Mouse (Mus musculus): Measurements from ENCODE around the gene Ciz1.

Ciz1 gene

GRCm38 (mm10) chr2:32352151-32353006 lies at the start of gene Ciz1:
TSS of gene Ciz1 (plus strand) at chr2:32352327.
- DNase-seq (ENCODE audit: low read depth), result no peak

GRCm38 (mm10) chr2:32302952-32303351 lies 49.2 kb upstream of the Ciz1 start:
- no peak for DNase-seq (ENCODE audit: low read depth)

GRCm38 (mm10) chr2:32304145-32304832 lies 47.8 kb upstream of the Ciz1 start:
- DNase-seq (ENCODE audit: low read depth), result no peak

- no peak for DNase-seq (ENCODE audit: low read depth)
Observed at GRCm38 (mm10) chr2:32305668-32306067, 46.5 kb upstream of the Ciz1 start.

GRCm38 (mm10) chr2:32306176-32306575 lies 46.0 kb upstream of the Ciz1 start:
- no peak for DNase-seq (ENCODE audit: low read depth)

GRCm38 (mm10) chr2:32307247-32307798 lies 44.8 kb upstream of the Ciz1 start:
- DNase-seq (ENCODE audit: low read depth), result no peak

- no peak for DNase-seq (ENCODE audit: low read depth)
Observed at GRCm38 (mm10) chr2:32307941-32308760, 44.0 kb upstream of the Ciz1 start.

GRCm38 (mm10) chr2:32308870-32309568 lies 43.1 kb upstream of the Ciz1 start:
- DNase-seq (ENCODE audit: low read depth), result no peak

GRCm38 (mm10) chr2:32310096-32310845 lies 41.9 kb upstream of the Ciz1 start:
- no peak for DNase-seq (ENCODE audit: low read depth)

GRCm38 (mm10) chr2:32311443-32312317 lies 40.4 kb upstream of the Ciz1 start:
- DNase-seq (ENCODE audit: low read depth), result no peak

- DNase-seq (ENCODE audit: low read depth), result no peak
Observed at GRCm38 (mm10) chr2:32312318-32312964, 39.7 kb upstream of the Ciz1 start.

GRCm38 (mm10) chr2:32314831-32315230 lies 37.3 kb upstream of the Ciz1 start:
- no peak for DNase-seq (ENCODE audit: low read depth)

- peak; percentile 51 for DNase-seq (ENCODE audit: low read depth)
Observed at GRCm38 (mm10) chr2:32315751-32316150, 36.4 kb upstream of the Ciz1 start.

- peak; percentile 65 for DNase-seq (ENCODE audit: low read depth)
Observed at GRCm38 (mm10) chr2:32316887-32317656, 35.1 kb upstream of the Ciz1 start.

GRCm38 (mm10) chr2:32317791-32318417 lies 34.2 kb upstream of the Ciz1 start:
- DNase-seq (ENCODE audit: low read depth), result peak; percentile 84

- DNase-seq (ENCODE audit: low read depth), result no peak
Observed at GRCm38 (mm10) chr2:32318709-32319585, 33.2 kb upstream of the Ciz1 start.
